Mouse (Mus musculus) frontal cortex, postnatal 36 days (tissue): Measurements from ENCODE around the gene Fam69b.

Experiments used
- DNase-seq, 2 experiments: peaks; one replicate each; pipeline ENCODE4 v3.0.0; 2022; ENCODE audit warnings: low spot score in 2 of 2

The Fam69b gene

GRCm38 (mm10) chr2:26626081-26626480 is 2.2 kb upstream of the Fam69b start:
- no peak for DNase-seq

- DNase-seq = peak in 1 of 2 experiments; percentile 8
Observed at GRCm38 (mm10) chr2:26628792-26629437, 658 bp downstream of the Fam69b start.

- DNase-seq = no peak
Observed at GRCm38 (mm10) chr2:26632541-26633395, 4.5 kb downstream of the Fam69b start.

GRCm38 (mm10) chr2:26633953-26634530 is 5.8 kb downstream of the Fam69b start:
- no peak for DNase-seq

GRCm38 (mm10) chr2:26634629-26635488 is 6.6 kb downstream of the Fam69b start:
- peak in 1 of 2 experiments; percentile 6 for DNase-seq

- DNase-seq = peak in 1 of 2 experiments; percentile 9
Observed at GRCm38 (mm10) chr2:26635489-26636324, 7.5 kb downstream of the Fam69b start.

- no peak for DNase-seq
Observed at GRCm38 (mm10) chr2:26636325-26636635, 8.0 kb downstream of the Fam69b start.

- DNase-seq = no peak
Observed at GRCm38 (mm10) chr2:26637316-26637932, 9.2 kb downstream of the Fam69b start.

- DNase-seq = no peak
Observed at GRCm38 (mm10) chr2:26638039-26638438, 9.8 kb downstream of the Fam69b start.

GRCm38 (mm10) chr2:26638572-26638971 is 10.3 kb downstream of the Fam69b start:
- no peak for DNase-seq

- peak in 1 of 2 experiments; percentile 23 for DNase-seq
Observed at GRCm38 (mm10) chr2:26639083-26639482, 10.8 kb downstream of the Fam69b start.

GRCm38 (mm10) chr2:26639838-26640830 is 11.9 kb downstream of the Fam69b start:
- peak; percentile 98 for DNase-seq

- DNase-seq = no peak
Observed at GRCm38 (mm10) chr2:26641006-26641647, 12.9 kb downstream of the Fam69b start.

GRCm38 (mm10) chr2:26643942-26644341 is 15.7 kb downstream of the Fam69b start:
- no peak for DNase-seq

GRCm38 (mm10) chr2:26646643-26647293 is 18.5 kb downstream of the Fam69b start:
- DNase-seq = peak; percentile 68 to 78

- DNase-seq = no peak
Observed at GRCm38 (mm10) chr2:26654687-26655086, 26.4 kb downstream of the Fam69b start.

- no peak for DNase-seq
Observed at GRCm38 (mm10) chr2:26657426-26657825, 29.2 kb downstream of the Fam69b start.

- no peak for DNase-seq
Observed at GRCm38 (mm10) chr2:26661143-26661752, 33.0 kb downstream of the Fam69b start.
